Mouse (Mus musculus) neural tube, embryonic 11.5 days (tissue): ENCODE results near the gene Crtac1. TPM values are rescaled to one million over a fixed set of nuclear protein-coding genes. Genes with fewer than 3 reads are reported as not detected.

Source experiments
- ATAC-seq: fragments of 200-750 bp; cut with Nextera tagmentation; 2 replicates; pipeline ENCODE4 v1.8.0; 2017; ENCODE audit warnings: moderate number of reproducible peaks, mild to moderate bottlenecking, moderate TSS enrichment, moderate library complexity; ENCODE audit not compliant: insufficient read depth, low FRiP score, low TSS enrichment
- DNase-seq: peaks from one replicate; pipeline ENCODE4 v3.0.0-alpha.2; 2015; ENCODE audit warnings: low spot score
- H3K27ac ChIP-seq: fragments of 300-500 bp; sonication (generic); 2 replicates; pipeline ENCODE4 v1.5.1; 2014; ENCODE audit warnings: low read depth, mild to moderate bottlenecking, low read length
- H3K27me3 ChIP-seq: fragments of 300-500 bp; sonication (generic); 2 replicates; pipeline ENCODE4 v1.6.1; 2014; ENCODE audit warnings: mild to moderate bottlenecking, low read length, mixed read lengths; ENCODE audit not compliant: control insufficient read depth, insufficient read depth
- H3K36me3 ChIP-seq: fragments of 300-500 bp; sonication (generic); 2 replicates; pipeline ENCODE4 v1.6.1; 2014; ENCODE audit warnings: mild to moderate bottlenecking, low read length, moderate library complexity, mixed read lengths; ENCODE audit not compliant: control insufficient read depth, insufficient read depth
- H3K4me1 ChIP-seq: fragments of 300-500 bp; sonication (generic); 2 replicates; pipeline ENCODE4 v1.6.1; 2014; ENCODE audit warnings: low read length, mixed read lengths; ENCODE audit not compliant: control insufficient read depth, insufficient read depth
- H3K4me2 ChIP-seq: fragments of 300-500 bp; sonication (generic); 2 replicates; pipeline ENCODE4 v1.6.1; 2014; ENCODE audit warnings: low read depth, mild to moderate bottlenecking, moderate library complexity
- H3K4me3 ChIP-seq: fragments of 300-500 bp; sonication (generic); 2 replicates; pipeline ENCODE4 v1.5.1; 2014; ENCODE audit warnings: low read depth, low read length
- H3K9ac ChIP-seq: fragments of 300-500 bp; sonication (generic); 2 replicates; pipeline ENCODE4 v1.6.1; 2014; ENCODE audit warnings: mild to moderate bottlenecking, low read length
- H3K9me3 ChIP-seq: fragments of 300-500 bp; sonication (generic); 2 replicates; pipeline ENCODE4 v1.6.1; 2016; ENCODE audit warnings: low read length; ENCODE audit not compliant: control insufficient read depth
- WGBS: fragments of 180-500 bp; shearing (Covaris S2); extraction: QIAGEN DNeasy Blood & Tissue Kit; methylation state at CpG from one replicate; pipeline ENCODE4 v1.1.7; 2014; 5-methylcytosine and 5-hydroxymethylcytosine counted together
- polyA plus RNA-seq: library from polyadenylated mRNA; unstranded; fragments of >200 nt; fragmentation: Nextera tagmentation; extraction: Ambion mirVana; gene quantifications from 2 replicates; pipeline ENCODE4 v1.2.1, GENCODE M21; 2014

Crtac1 gene
- polyA plus RNA-seq, 1 experiment from 2014 or later: 35.0 TPM

DNA sequence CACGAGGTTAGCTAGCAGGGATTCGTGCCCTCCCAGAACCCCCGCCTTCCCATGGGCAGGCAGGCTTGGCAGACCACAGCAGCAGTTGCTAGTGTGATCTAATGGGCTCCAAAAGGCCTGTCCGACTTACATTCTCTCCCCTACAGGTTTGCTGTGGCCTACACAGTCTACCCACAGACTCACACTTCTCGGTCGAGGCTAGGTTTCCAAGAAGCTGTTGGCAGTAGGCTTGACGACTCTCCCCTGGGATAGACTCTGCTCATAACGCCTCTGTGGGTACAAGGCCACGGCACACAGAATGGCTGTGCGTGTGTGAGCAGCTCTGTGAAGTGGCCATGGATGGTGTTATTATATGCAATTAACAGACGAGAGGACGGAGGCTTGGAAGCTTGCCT lies 174.3 kb downstream of the Crtac1 start:
- Histone ChIP-seq H3K27me3 (peaks cover 5% of the 10 kb centered on the region), H3K4me2 (no peak overlapping the region), H3K36me3 (no peaks in the 10 kb centered on the region), H3K4me1 (no peaks in the 10 kb centered on the region), H3K9ac (no peak overlapping the region), H3K4me3 (no peak overlapping the region), H3K9me3 (no peaks in the 10 kb centered on the region), H3K27ac (no peak overlapping the region)
- DNase-seq: peak; percentile 8
- no peak for ATAC-seq
- 87% methylated on average over 12 of the region's 12 CpGs for WGBS

DNA sequence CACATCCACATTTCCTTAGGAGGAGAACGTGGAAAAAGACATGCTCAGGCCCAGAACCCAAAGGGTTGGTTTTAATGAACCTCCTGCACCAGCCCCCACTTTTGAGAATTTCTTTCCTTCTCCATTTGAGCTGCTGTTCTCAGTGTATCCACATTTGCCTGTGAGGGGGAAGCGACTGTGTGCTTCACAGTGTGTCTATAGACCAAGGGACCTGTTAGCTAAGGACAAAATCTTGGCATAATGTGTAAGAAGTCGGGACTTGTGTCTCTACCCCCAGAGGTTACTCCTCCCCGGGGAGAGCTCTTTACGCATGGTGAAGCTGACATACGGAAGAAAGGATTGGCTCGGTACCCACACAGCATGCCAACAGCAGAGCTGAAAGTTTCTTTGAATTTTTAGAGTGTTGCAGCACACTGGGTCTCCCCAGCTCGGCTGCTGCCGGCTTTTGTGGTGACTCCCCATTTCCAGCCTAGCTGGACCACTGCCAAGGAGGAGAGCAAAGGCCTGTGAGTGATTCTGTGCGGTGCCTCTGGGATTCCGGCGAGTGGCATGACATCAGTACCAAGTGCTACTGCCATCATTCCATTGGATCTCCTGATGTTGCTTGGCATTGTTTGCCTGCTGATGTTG lies 174.9 kb downstream of the Crtac1 start:
- Histone ChIP-seq H3K9me3 (no peaks in the 10 kb centered on the region), H3K4me1 (no peaks in the 10 kb centered on the region), H3K27me3 (peaks cover 5% of the 10 kb centered on the region), H3K36me3 (no peaks in the 10 kb centered on the region), H3K4me2 (no peak overlapping the region; the same call in 1 of the 2 replicates), H3K4me3 (no peak overlapping the region), H3K27ac (no peak overlapping the region), H3K9ac (no peak overlapping the region)
- peak; percentile 8 for DNase-seq
- no peak for ATAC-seq
- 85% methylated on average over 12 of the region's 12 CpGs for WGBS

DNA sequence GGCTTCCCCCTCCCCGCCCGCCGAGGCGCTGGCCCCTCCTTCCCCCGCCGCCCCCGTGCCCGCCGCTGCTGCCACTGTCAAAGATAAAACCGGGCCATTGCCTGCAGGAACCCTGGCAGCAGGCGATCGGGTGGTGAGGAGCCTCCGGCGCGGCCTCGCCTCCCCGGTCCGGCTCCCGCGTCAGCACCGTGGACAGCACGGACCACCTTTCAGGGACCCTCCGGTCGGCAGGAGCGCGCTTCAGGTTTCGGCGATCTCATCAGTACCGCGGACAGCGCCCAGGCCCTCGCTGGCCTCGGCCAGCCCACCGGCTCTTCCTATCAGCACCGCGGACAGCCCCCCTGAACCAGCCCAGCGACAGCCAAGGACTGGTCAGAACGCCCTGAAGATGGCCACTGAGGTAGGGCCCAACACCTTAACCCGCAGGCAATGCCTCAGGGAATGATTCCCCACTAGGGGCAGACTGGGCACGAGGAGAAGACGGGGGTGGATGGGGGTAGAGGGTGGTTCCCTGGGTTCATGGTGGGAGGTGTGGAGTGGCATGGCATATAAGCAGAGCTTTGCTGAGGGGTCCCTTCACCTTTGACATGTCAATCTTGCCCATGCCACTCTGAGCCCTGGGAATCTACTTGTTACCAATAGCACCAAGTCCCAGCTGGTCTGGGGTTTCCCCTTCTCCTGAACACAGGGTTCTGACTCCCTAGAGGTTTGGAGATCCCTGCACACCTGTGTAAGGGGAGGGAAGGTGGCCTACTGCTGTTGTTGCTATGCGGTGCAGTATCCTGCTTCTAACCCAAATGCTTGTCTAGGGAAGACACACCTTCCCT lies 175.6 kb downstream of the Crtac1 start:
- no peak overlapping the region for H3K27ac ChIP-seq
- peak overlapping the region; percentile 59 for H3K9ac ChIP-seq
- H3K9me3 ChIP-seq: no peaks in the 10 kb centered on the region
- DNase-seq: peak; percentile 91
- peaks cover 5% of the 10 kb centered on the region for H3K27me3 ChIP-seq
- peak; percentile 63 for ATAC-seq
- WGBS: 3% methylated on average over 39 of the region's 42 CpGs
- no peaks in the 10 kb centered on the region for H3K4me1 ChIP-seq
- peak overlapping the region; percentile 44 for H3K4me3 ChIP-seq
- peak overlapping the region; percentile 67 for H3K4me2 ChIP-seq
- H3K36me3 ChIP-seq: no peaks in the 10 kb centered on the region

DNA sequence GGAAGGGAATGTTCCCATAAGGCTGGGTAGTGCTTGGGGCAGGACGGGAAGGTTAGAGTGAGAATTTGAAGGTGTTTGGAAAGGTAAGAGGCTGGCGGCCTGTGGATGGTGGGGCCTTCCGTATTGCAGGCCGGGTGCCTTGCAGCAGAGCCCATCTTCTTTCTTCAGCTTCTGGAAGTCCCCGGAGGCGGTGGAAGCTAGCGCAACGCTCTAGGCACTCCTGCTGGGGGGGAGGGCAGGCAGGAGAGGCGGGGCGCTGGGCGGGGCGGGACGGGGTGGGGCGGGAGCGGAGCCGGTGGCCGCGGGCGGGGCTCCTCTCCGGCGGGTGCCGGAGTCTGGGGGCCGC lies 176.2 kb downstream of the Crtac1 start:
- peak overlapping the region; percentile 59 for H3K9ac ChIP-seq
- WGBS: 2% methylated on average over 15 of the region's 23 CpGs
- H3K27me3 ChIP-seq: peaks cover 5% of the 10 kb centered on the region
- ATAC-seq (no peak), DNase-seq (peak; percentile 45)
- no peaks in the 10 kb centered on the region for H3K4me1 ChIP-seq
- H3K4me3 ChIP-seq: peak overlapping the region; percentile 44
- H3K27ac ChIP-seq: no peak overlapping the region
- no peaks in the 10 kb centered on the region for H3K36me3 ChIP-seq
- peak overlapping the region; percentile 67 for H3K4me2 ChIP-seq
- no peaks in the 10 kb centered on the region for H3K9me3 ChIP-seq

DNA sequence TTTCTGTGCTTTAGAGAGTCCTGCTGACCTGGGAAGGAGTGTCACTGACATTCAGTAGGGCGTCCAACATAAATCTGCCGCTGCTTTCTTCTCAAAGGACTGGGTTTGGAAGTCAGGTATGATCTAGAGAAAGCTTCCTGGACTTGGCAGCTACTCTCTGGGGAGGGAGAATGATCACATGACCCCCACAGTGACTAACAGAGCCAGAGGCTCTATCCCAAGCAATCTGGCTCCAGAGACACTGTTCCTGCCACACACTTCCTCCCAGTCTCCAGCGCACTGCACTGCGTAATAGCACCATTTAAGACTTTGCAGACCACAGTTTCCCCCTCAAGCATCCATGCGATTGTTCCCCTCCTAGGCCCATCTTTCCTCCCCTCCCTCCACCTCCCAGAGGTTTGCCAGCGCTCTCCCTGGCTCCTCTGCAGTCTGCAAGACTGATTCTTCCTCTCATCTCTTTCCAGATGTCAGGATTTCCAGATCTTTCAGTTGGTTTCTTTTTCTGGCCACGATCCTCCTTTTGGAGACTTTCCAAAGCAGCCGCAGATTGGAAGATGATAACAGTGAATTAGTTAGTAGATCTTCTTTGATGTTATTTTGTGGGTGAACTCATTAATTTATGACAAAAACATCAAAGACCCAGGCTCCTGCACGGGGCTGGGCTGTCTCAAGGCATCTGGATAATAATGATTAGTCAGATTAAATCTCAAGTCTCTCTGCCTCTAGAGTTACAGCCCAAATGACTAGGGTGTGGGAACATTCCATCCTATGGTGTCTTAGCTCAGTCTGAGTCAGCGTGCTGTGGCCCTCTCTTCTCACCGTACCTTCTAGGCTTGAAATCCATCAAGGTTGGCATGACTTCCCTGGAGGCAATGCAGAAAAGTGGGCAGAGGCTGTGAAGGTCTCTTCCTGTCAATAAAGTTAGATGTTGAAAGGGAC lies 181.3 kb downstream of the Crtac1 start:
- H3K27me3 ChIP-seq: peaks cover 5% of the 10 kb centered on the region
- H3K9ac ChIP-seq: no peak overlapping the region
- WGBS: 74% methylated on average over 11 of the region's 11 CpGs
- ATAC-seq: no peak
- no peak overlapping the region for H3K4me2 ChIP-seq
- H3K9me3 ChIP-seq: no peaks in the 10 kb centered on the region
- H3K4me1 ChIP-seq: no peaks in the 10 kb centered on the region
- peak; percentile 5 for DNase-seq
- H3K4me3 ChIP-seq: no peak overlapping the region
- no peak overlapping the region for H3K27ac ChIP-seq
- no peaks in the 10 kb centered on the region for H3K36me3 ChIP-seq

DNA sequence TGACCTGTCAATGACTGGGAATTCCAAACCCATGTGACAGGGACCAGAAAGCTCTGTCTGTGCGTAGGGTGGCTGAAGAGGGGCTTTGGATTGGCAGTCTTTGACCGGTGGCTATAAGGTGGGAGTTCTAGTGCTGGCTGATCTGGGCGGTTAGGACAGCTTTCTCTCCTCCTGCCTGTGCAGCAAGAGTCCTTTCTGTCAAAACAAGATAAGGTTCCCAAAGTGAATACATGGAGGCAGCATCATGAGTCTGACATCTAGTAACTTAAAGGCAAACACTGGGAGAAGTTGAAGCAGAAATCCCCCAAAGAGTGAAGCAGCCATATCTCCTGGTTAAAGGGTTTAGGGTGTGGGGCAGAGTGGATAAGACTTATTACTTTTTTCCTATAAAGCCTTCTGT lies 184.1 kb downstream of the Crtac1 start, which contains the start of gene Golga7b:
Gene Golga7b, plus strand, starts transcription at position 56 of the 400 bp plus-strand sequence.
- Histone ChIP-seq H3K4me3 (no peak within 1 kb of the TSS), H3K27ac (no peak within 1 kb of the TSS), H3K4me1 (no peaks in the 10 kb centered on the region), H3K9ac (no peak within 1 kb of the TSS), H3K36me3 (no peaks in the 10 kb centered on the region), H3K4me2 (no peak within 1 kb of the TSS), H3K27me3 (no peaks in the 10 kb centered on the region), H3K9me3 (no peaks in the 10 kb centered on the region)
- 84% methylated on average over 3 of the region's 3 CpGs for WGBS
- DNase-seq (no peak), ATAC-seq (no peak)

DNA sequence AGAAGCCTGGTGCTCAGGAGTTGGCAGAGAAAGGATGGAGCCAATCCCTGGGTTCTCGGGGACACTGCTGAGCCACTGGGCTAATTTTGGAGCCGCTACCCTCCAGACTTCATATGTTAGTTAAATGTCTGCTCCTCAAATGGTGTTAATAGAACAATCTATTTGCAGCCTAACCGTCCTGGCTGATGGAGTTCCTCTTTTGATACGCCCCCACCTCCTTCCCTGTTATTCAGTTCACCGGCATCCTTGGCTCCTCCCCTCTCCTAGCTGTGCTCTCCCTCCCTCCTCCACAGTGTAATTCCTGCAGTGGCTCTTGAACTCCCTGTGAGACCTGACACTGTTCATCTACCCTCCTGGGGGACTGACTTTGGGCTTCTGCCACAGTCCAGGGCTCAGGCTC lies 185.0 kb downstream of the Crtac1 start:
- 45% methylated on average over 5 of the region's 5 CpGs for WGBS
- H3K27me3 ChIP-seq: no peaks in the 10 kb centered on the region
- H3K27ac ChIP-seq: no peak overlapping the region
- H3K9ac ChIP-seq: no peak overlapping the region
- H3K36me3 ChIP-seq: no peaks in the 10 kb centered on the region
- DNase-seq (no peak), ATAC-seq (no peak)
- H3K4me3 ChIP-seq: no peak overlapping the region
- no peak overlapping the region for H3K4me2 ChIP-seq
- no peaks in the 10 kb centered on the region for H3K4me1 ChIP-seq
- no peaks in the 10 kb centered on the region for H3K9me3 ChIP-seq

DNA sequence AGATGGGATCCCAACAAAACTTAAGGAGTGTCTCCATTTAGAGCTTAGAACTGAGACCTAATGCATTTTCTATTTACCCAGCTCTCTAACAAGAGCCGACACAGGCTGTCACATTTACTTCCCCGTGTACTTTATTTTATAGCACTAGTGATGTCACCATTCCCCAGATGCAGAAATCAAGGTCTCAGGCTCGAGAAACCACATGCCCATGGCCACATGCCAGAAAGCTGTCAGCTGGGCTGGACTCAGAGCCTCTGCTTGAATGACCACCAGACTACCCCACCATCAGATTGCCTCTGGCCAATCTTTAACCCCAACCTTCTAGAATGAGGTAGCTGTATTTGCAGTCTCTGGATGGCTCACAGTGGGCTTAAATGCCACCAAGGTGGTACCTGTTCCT lies 188.2 kb downstream of the Crtac1 start:
- Histone ChIP-seq H3K27ac (no peak overlapping the region), H3K27me3 (no peaks in the 10 kb centered on the region), H3K4me2 (no peak overlapping the region), H3K9me3 (no peaks in the 10 kb centered on the region), H3K9ac (no peak overlapping the region), H3K4me1 (no peaks in the 10 kb centered on the region), H3K4me3 (no peak overlapping the region), H3K36me3 (no peaks in the 10 kb centered on the region)
- DNase-seq (no peak), ATAC-seq (no peak)
- 71% methylated on average over 3 of the region's 3 CpGs for WGBS
